Mouse (Mus musculus): ENCODE measurements around the gene Mapk1. TPM values are rescaled to one million over a fixed set of nuclear protein-coding genes. Genes with fewer than 3 reads are reported as not detected.
A peak's percentile ranks its signal among the peaks of the same experiment; 100 is the strongest.

The Mapk1 gene
- total and polyA plus RNA-seq, 3 experiments: 162 to 317 (median 244) TPM

DNA sequence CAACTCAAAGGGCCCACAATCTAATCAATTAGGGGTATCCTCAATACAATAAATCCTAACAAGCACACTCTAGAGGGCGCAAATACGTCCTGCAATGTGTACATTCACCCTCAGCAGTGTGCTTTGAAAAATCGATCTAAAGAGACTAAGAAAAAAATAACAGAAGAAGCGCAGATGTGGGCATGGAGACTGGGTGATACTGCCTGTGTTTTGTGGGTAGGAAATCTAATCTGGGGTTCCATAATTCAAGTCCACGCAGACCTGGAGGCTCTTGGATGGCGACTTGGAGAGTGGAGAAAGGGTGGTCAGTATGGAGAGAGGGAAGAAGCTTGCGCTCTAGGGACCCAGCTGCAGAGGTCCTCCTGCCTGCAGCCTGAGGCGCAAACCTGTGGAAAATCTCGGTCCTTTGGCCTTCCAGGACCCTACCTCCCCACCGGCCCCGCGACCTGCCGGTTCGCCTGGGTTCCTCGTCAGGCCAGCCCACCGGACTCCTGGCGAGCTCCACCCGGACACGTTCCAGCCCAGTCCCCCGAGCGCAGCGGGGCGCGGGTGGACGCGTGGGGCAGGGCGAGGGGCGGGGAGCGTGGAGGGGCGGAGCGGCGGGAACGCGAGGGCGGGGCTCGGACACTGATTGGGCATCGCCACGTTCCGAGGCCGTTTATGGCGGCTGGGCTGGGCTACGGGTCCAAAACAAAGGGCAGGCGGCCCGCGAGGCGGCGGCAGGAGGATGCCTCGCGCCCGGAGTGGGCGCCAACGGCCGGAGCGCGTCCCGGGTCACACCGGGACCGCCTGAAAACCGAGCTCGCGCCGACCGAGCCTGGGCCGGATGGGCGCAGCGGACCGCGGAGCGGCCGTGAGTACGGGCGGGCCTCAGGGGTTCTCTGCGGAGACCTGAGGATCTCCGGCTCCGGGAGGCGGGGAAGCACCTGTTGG is 86.6 kb downstream of the Mapk1 start, which contains the start of gene Ypel1 (continued):
- TF ChIP-seq HCFC1 (IDR thresholded peaks at IDR 0.05; ENCODE audit: low read depth, low read length) (peak; percentile 27; the same call in 1 of the 2 replicates), POLR2AphosphoS2 (IDR thresholded peaks at IDR 0.05; ENCODE audit: low read depth, low read length) (no peak)

DNA sequence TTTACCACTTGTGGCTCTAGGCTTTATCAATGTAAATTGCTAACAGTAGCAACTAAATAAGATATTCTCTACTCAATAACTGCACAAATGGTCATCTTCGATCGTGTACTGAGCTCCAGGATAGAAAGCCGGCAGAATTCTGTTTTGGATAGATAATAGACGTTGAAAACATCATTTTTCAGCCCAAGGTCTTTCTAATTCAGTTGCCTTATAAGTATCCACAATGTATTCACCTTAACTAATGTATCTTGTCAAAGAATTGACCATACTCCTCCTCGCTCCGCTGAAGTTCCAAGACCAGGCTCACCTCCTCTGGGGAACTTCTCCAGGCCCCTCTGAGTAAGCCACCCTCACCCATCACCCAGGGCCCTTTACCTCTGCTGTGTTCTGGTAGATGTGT is 87.5 kb downstream of the Mapk1 start:
- peaks cover 38% of the 10 kb centered on the region for H3K27me3 ChIP-seq (replicated peaks)
- H3K4me1 ChIP-seq (ENCODE audit: control insufficient read depth in 1 of 2, insufficient read depth in 2 of 2): peaks cover 10 to 21% of the 10 kb centered on the region in 2 experiments
- TF ChIP-seq TCF12 (IDR thresholded peaks at IDR 0.05; ENCODE audit: low read depth, low read length): no peak
- TF ChIP-seq CHD2 (IDR thresholded peaks at IDR 0.05; ENCODE audit: low read length): no peak
- no peak for TF ChIP-seq MAFK (IDR thresholded peaks at IDR 0.05; ENCODE audit: insufficient replicate concordance, low read length)
- no peak for TF ChIP-seq HCFC1 (IDR thresholded peaks at IDR 0.05; ENCODE audit: low read depth, low read length)
- TF ChIP-seq UBTF (IDR thresholded peaks at IDR 0.05; ENCODE audit: low read depth, low read length): no peak
- no peak for TF ChIP-seq E2F4 (IDR thresholded peaks at IDR 0.05; ENCODE audit: insufficient replicate concordance, low read depth, low read length)
- TF ChIP-seq JUN (IDR thresholded peaks at IDR 0.05; ENCODE audit: insufficient read depth, low read depth, low read length): no peak
- TF ChIP-seq RAD21 (IDR thresholded peaks at IDR 0.05; ENCODE audit: low read depth, low read length): no peak
- no peak for TF ChIP-seq GABPA (IDR thresholded peaks at IDR 0.05; ENCODE audit: insufficient replicate concordance, low read depth, low read length)
- no peak for TF ChIP-seq CTCF (conservative IDR thresholded peaks at IDR 0.05 in 1 of 2, IDR thresholded peaks at IDR 0.05 in 1 of 2; ENCODE audit: low read depth in 2 of 2, low read length in 2 of 2)
- no peak for TF ChIP-seq ELF1 (IDR thresholded peaks at IDR 0.05; ENCODE audit: low read depth, low read length)
- TF ChIP-seq ZNF384 (IDR thresholded peaks at IDR 0.05; ENCODE audit: low read depth, low read length): no peak
- TF ChIP-seq ETS1 (conservative IDR thresholded peaks at IDR 0.05; ENCODE audit: low read depth, low read length): no peak
- TF ChIP-seq USF1 (IDR thresholded peaks at IDR 0.05; ENCODE audit: low read depth, low read length): no peak
- no peak for TF ChIP-seq SMC3 (IDR thresholded peaks at IDR 0.05; ENCODE audit: low read depth, low read length)
- TF ChIP-seq MXI1 (IDR thresholded peaks at IDR 0.05; ENCODE audit: low read depth, low read length): no peak
- TF ChIP-seq BHLHE40 (IDR thresholded peaks at IDR 0.05; ENCODE audit: low read depth, low read length): no peak
- peak overlapping the region; percentile 69; the same call in 1 of the 2 replicates for H3K9ac ChIP-seq (ENCODE audit: insufficient read depth, low read depth)
- peaks cover 7% of the 10 kb centered on the region for H3K9me3 ChIP-seq (replicated peaks; ENCODE audit: low read length)
- peak overlapping the region; percentile 79; the same call in 1 of the 2 replicates for H3K4me2 ChIP-seq (ENCODE audit: insufficient read depth, low read depth, poor library complexity, severe bottlenecking)
- H3K4me3 ChIP-seq (replicated peaks in 1 of 3; ENCODE audit: low read depth in 2 of 3, low read length in 2 of 3, poor library complexity in 1 of 3): peak overlapping the region in 2 of 3 experiments; percentile 55 to 62
- no peaks in the 10 kb centered on the region for H3K79me2 ChIP-seq (replicated peaks; ENCODE audit: control insufficient read depth, extremely low read depth, insufficient read depth, poor library complexity, severe bottlenecking)
- DNase-seq (ENCODE audit: extremely low read depth): no peak
- dilution Hi-C loops (cut with MboI; ENCODE audit: extremely low pct_ligation_motif_present, extremely low pct_unique_long_range_greater_than_20kb, low sequenced_read_pairs) (no loop called here), in situ Hi-C loops (cut with MboI; ENCODE audit: low pct_ligation_motif_present, low pct_unique_long_range_greater_than_20kb, low sequenced_read_pairs) (loop anchor here (10.0 kb wide), 1 partner anchor 146 kb away; no protein-coding TSS in a partner anchor)
- no peak overlapping the region for H3K27ac ChIP-seq (ENCODE audit: insufficient read depth, low read depth)
- H3K36me3 ChIP-seq (replicated peaks in 1 of 2; ENCODE audit: control insufficient read depth in 1 of 2, insufficient read depth in 1 of 2, low read length in 1 of 2): no peaks in the 10 kb centered on the region
